Mouse (Mus musculus) lung, adult 2 months (tissue): Measurements from ENCODE around the gene Specc1.

Experiments
- CTCF ChIP-seq: fragments of 200-500 bp; IDR thresholded peaks from 2 replicates; pipeline ENCODE4 v1.5.1; 2011; ENCODE audit warnings: mild to moderate bottlenecking, low read length, control low read depth; ENCODE audit not compliant: insufficient read depth
- POLR2A ChIP-seq: fragments of 200-500 bp; IDR thresholded peaks from 2 replicates; pipeline ENCODE4 v1.6.1; 2011; ENCODE audit warnings: low read depth, mild to moderate bottlenecking, control low read depth, low read length, borderline replicate concordance; ENCODE audit errors: extremely low read depth

GRCm38 (mm10) chr11:62209111-62209510, 252.5 kb downstream of the Specc1 start:
- TF ChIP-seq CTCF (no peak), POLR2A (no peak)
